Mouse (Mus musculus) limb, embryonic 15.5 days (tissue): Measurements from ENCODE around the gene Nf2. TPM values are rescaled to one million over a fixed set of nuclear protein-coding genes. Genes with fewer than 3 reads are reported as not detected.

Experiments used
- ATAC-seq: fragments of 200-750 bp; cut with Nextera tagmentation; 2 replicates; pipeline ENCODE4 v1.8.0; 2017; ENCODE audit warnings: low read depth, moderate TSS enrichment; ENCODE audit not compliant: insufficient number of reproducible peaks, low FRiP score, low TSS enrichment
- H3K27ac ChIP-seq: fragments of 300-500 bp; sonication (generic); 2 replicates; pipeline ENCODE4 v1.5.1; 2015; ENCODE audit warnings: moderate library complexity, mild to moderate bottlenecking, inconsistent platforms
- H3K27me3 ChIP-seq: fragments of 300-500 bp; sonication (generic); 2 replicates; pipeline ENCODE4 v1.6.1; 2015; ENCODE audit warnings: inconsistent platforms
- H3K36me3 ChIP-seq: fragments of 300-500 bp; sonication (generic); 2 replicates; pipeline ENCODE4 v1.6.1; 2015; ENCODE audit warnings: inconsistent platforms
- H3K4me1 ChIP-seq: fragments of 300-500 bp; sonication (generic); 2 replicates; pipeline ENCODE4 v1.6.1; 2015; ENCODE audit warnings: inconsistent platforms
- H3K4me2 ChIP-seq: fragments of 300-500 bp; sonication (generic); 2 replicates; pipeline ENCODE4 v1.6.1; 2015; ENCODE audit warnings: mild to moderate bottlenecking, inconsistent platforms
- H3K4me3 ChIP-seq: fragments of 300-500 bp; sonication (generic); 2 replicates; pipeline ENCODE4 v1.5.1; 2015; ENCODE audit warnings: mild to moderate bottlenecking, inconsistent platforms
- H3K9ac ChIP-seq: fragments of 300-500 bp; sonication (generic); 2 replicates; pipeline ENCODE4 v1.6.1; 2015; ENCODE audit warnings: inconsistent platforms
- H3K9me3 ChIP-seq: fragments of 300-500 bp; sonication (generic); 2 replicates; pipeline ENCODE4 v1.6.1; 2016; ENCODE audit warnings: inconsistent platforms
- WGBS: fragments of 180-500 bp; shearing (Covaris S2); methylation state at CpG from one replicate; pipeline ENCODE4 v1.1.7; 2015; 5-methylcytosine and 5-hydroxymethylcytosine counted together
- polyA plus RNA-seq: library from polyadenylated mRNA; unstranded; fragments of >200 nt; fragmentation: Nextera tagmentation; extraction: Ambion mirVana; gene quantifications from 2 replicates; pipeline ENCODE4 v1.2.1, GENCODE M21; 2015

Gene Nf2
- polyA plus RNA-seq, 1 experiment from 2014 or later: 47.3 TPM

GRCm38 (mm10) chr11:4756984-4757788, 92.2 kb downstream of the Nf2 start:
- ATAC-seq: no peak
- H3K9me3 ChIP-seq: no peaks in the 10 kb centered on the region

GRCm38 (mm10) chr11:4756460-4756859, 92.9 kb downstream of the Nf2 start:
- no peaks in the 10 kb centered on the region for H3K36me3 ChIP-seq
- WGBS: 74% methylated on average over 9 of the region's 9 CpGs
- H3K9me3 ChIP-seq: no peaks in the 10 kb centered on the region
- H3K27ac ChIP-seq: no peak overlapping the region
- 0 out of 2 replicates have a peak, but pooled peaks cover 4% of the 10 kb centered on the region for H3K4me1 ChIP-seq
- H3K4me3 ChIP-seq: no peak overlapping the region
- no peak overlapping the region for H3K9ac ChIP-seq
- H3K4me2 ChIP-seq: no peak overlapping the region
- peaks cover 19% of the 10 kb centered on the region; the same call in 1 of the 2 replicates for H3K27me3 ChIP-seq
- no peak for ATAC-seq

More at GRCm38 (mm10) chr11:4756984-4757788, 92.2 kb downstream of the Nf2 start:
- WGBS: 41% methylated on average over 10 of the region's 11 CpGs
- H3K27ac ChIP-seq: no peak overlapping the region
- H3K4me3 ChIP-seq: no peak overlapping the region
- no peak overlapping the region for H3K9ac ChIP-seq
- peaks cover 23% of the 10 kb centered on the region for H3K27me3 ChIP-seq
- H3K36me3 ChIP-seq: no peaks in the 10 kb centered on the region
- H3K4me2 ChIP-seq: no peak overlapping the region
- 0 out of 2 replicates have a peak, but pooled peaks cover 4% of the 10 kb centered on the region for H3K4me1 ChIP-seq

- WGBS: 76% methylated on average over 11 of the region's 11 CpGs
- peaks cover 20% of the 10 kb centered on the region for H3K27me3 ChIP-seq
- H3K9ac ChIP-seq: no peak overlapping the region
Observed at GRCm38 (mm10) chr11:4754867-4755266, 94.5 kb downstream of the Nf2 start.

GRCm38 (mm10) chr11:4754036-4754435, 95.3 kb downstream of the Nf2 start:
- Histone ChIP-seq H3K27ac (no peak overlapping the region), H3K27me3 (peaks cover 28% of the 10 kb centered on the region), H3K4me2 (no peak overlapping the region), H3K36me3 (no peaks in the 10 kb centered on the region), H3K9me3 (no peaks in the 10 kb centered on the region), H3K4me1 (no peaks in the 10 kb centered on the region), H3K4me3 (no peak overlapping the region), H3K9ac (no peak overlapping the region)
- no peak for ATAC-seq
- 90% methylated on average over 3 of the region's 3 CpGs for WGBS

More at GRCm38 (mm10) chr11:4754867-4755266, 94.5 kb downstream of the Nf2 start:
- ATAC-seq: no peak
- H3K4me1 ChIP-seq: no peaks in the 10 kb centered on the region
- no peak overlapping the region for H3K27ac ChIP-seq
- no peak overlapping the region for H3K4me2 ChIP-seq
- no peaks in the 10 kb centered on the region for H3K36me3 ChIP-seq
- H3K4me3 ChIP-seq: no peak overlapping the region
- no peaks in the 10 kb centered on the region for H3K9me3 ChIP-seq

GRCm38 (mm10) chr11:4752836-4753235, 96.5 kb downstream of the Nf2 start:
- Histone ChIP-seq H3K36me3 (no peaks in the 10 kb centered on the region), H3K27me3 (peaks cover 40% of the 10 kb centered on the region)
- 26% methylated on average over 10 of the region's 10 CpGs for WGBS

GRCm38 (mm10) chr11:4750263-4750662, 99.1 kb downstream of the Nf2 start:
- ATAC-seq: no peak
- no peak overlapping the region for H3K4me2 ChIP-seq
- H3K36me3 ChIP-seq: no peaks in the 10 kb centered on the region
- peaks cover 66% of the 10 kb centered on the region for H3K27me3 ChIP-seq
- H3K27ac ChIP-seq: no peak overlapping the region
- 5% methylated on average over 9 of the region's 9 CpGs for WGBS
- no peak overlapping the region for H3K9ac ChIP-seq
- no peaks in the 10 kb centered on the region for H3K9me3 ChIP-seq
- peaks cover 19% of the 10 kb centered on the region for H3K4me1 ChIP-seq
- no peak overlapping the region for H3K4me3 ChIP-seq

More at GRCm38 (mm10) chr11:4752836-4753235, 96.5 kb downstream of the Nf2 start:
- Histone ChIP-seq H3K27ac (no peak overlapping the region), H3K4me3 (no peak overlapping the region), H3K9ac (no peak overlapping the region), H3K4me1 (no peaks in the 10 kb centered on the region), H3K9me3 (no peaks in the 10 kb centered on the region), H3K4me2 (no peak overlapping the region)
- ATAC-seq: no peak

- Histone ChIP-seq H3K27me3 (peaks cover 94% of the 10 kb centered on the region), H3K36me3 (no peaks in the 10 kb centered on the region), H3K4me3 (peak overlapping the region; percentile 47), H3K9me3 (no peaks in the 10 kb centered on the region), H3K9ac (no peak overlapping the region), H3K27ac (no peak overlapping the region), H3K4me1 (peaks cover 19% of the 10 kb centered on the region), H3K4me2 (peak overlapping the region; percentile 96)
- 1% methylated on average over 12 of the region's 12 CpGs for WGBS
- ATAC-seq: no peak
Observed at GRCm38 (mm10) chr11:4747285-4747684, 102.1 kb downstream of the Nf2 start.

- H3K9me3 ChIP-seq: no peaks in the 10 kb centered on the region
- H3K4me2 ChIP-seq: peak within 1 kb of the TSS; percentile 96
- 0% methylated on average over 19 of the region's 73 CpGs for WGBS
- H3K4me3 ChIP-seq: peak within 1 kb of the TSS; percentile 47
- H3K4me1 ChIP-seq: peaks cover 19% of the 10 kb centered on the region
- H3K27me3 ChIP-seq: peaks cover 95% of the 10 kb centered on the region
- no peak within 1 kb of the TSS for H3K9ac ChIP-seq
- ATAC-seq: no peak
- H3K27ac ChIP-seq: no peak within 1 kb of the TSS
- no peaks in the 10 kb centered on the region for H3K36me3 ChIP-seq
Observed at GRCm38 (mm10) chr11:4746733-4747132, 102.6 kb downstream of the Nf2 start, which contains the start of gene Cabp7. TSS of gene Cabp7 (minus strand) at chr11:4746778.

GRCm38 (mm10) chr11:4745969-4746368, 103.4 kb downstream of the Nf2 start:
- Histone ChIP-seq H3K27ac (no peak overlapping the region), H3K4me1 (peaks cover 19% of the 10 kb centered on the region), H3K9ac (no peak overlapping the region), H3K9me3 (no peaks in the 10 kb centered on the region), H3K36me3 (no peaks in the 10 kb centered on the region), H3K27me3 (peaks cover 99% of the 10 kb centered on the region), H3K4me2 (peak overlapping the region; percentile 96), H3K4me3 (peak overlapping the region; percentile 47)
- WGBS: under 1% methylated on average over 36 of the region's 39 CpGs
- no peak for ATAC-seq

- no peak for ATAC-seq
- no peaks in the 10 kb centered on the region for H3K9me3 ChIP-seq
- H3K27me3 ChIP-seq: peaks cover 90% of the 10 kb centered on the region
- no peak overlapping the region for H3K4me2 ChIP-seq
- H3K4me1 ChIP-seq: peaks cover 19% of the 10 kb centered on the region
- H3K9ac ChIP-seq: no peak overlapping the region
- no peaks in the 10 kb centered on the region for H3K36me3 ChIP-seq
- WGBS: 59% methylated on average over 6 of the region's 6 CpGs
- no peak overlapping the region for H3K27ac ChIP-seq
- no peak overlapping the region for H3K4me3 ChIP-seq
Observed at GRCm38 (mm10) chr11:4744691-4745090, 104.6 kb downstream of the Nf2 start.

- Histone ChIP-seq H3K27me3 (peaks cover 51% of the 10 kb centered on the region), H3K27ac (no peak overlapping the region), H3K4me1 (peaks cover 3% of the 10 kb centered on the region), H3K4me2 (no peak overlapping the region), H3K4me3 (no peak overlapping the region), H3K9me3 (no peaks in the 10 kb centered on the region), H3K36me3 (peaks cover 6% of the 10 kb centered on the region; the same call in 1 of the 2 replicates), H3K9ac (no peak overlapping the region)
- ATAC-seq: no peak
- 53% methylated on average over 5 of the region's 5 CpGs for WGBS
Observed at GRCm38 (mm10) chr11:4740785-4741184, 108.6 kb downstream of the Nf2 start.

GRCm38 (mm10) chr11:4738719-4739118, 110.6 kb downstream of the Nf2 start:
- Histone ChIP-seq H3K4me1 (no peaks in the 10 kb centered on the region), H3K27ac (no peak overlapping the region), H3K9me3 (no peaks in the 10 kb centered on the region), H3K4me3 (no peak overlapping the region), H3K4me2 (no peak overlapping the region), H3K9ac (no peak overlapping the region), H3K36me3 (peaks cover 6% of the 10 kb centered on the region; the same call in 1 of the 2 replicates), H3K27me3 (peaks cover 30% of the 10 kb centered on the region)
- 93% methylated on average over 16 of the region's 16 CpGs for WGBS
- no peak for ATAC-seq
